Mouse (Mus musculus) layer of hippocampus, adult 9-10 months (tissue): ENCODE data around the gene Polr2m.
"Not testable (repeated sequence)": the region's sequence is repeated elsewhere in the genome, so short reads cannot be mapped to it uniquely, and the experiment has no call there.

Experiments
- DNase-seq: peaks from one replicate; pipeline ENCODE4 v3.0.0; 2022; ENCODE audit warnings: low spot score

Gene Polr2m

DNA sequence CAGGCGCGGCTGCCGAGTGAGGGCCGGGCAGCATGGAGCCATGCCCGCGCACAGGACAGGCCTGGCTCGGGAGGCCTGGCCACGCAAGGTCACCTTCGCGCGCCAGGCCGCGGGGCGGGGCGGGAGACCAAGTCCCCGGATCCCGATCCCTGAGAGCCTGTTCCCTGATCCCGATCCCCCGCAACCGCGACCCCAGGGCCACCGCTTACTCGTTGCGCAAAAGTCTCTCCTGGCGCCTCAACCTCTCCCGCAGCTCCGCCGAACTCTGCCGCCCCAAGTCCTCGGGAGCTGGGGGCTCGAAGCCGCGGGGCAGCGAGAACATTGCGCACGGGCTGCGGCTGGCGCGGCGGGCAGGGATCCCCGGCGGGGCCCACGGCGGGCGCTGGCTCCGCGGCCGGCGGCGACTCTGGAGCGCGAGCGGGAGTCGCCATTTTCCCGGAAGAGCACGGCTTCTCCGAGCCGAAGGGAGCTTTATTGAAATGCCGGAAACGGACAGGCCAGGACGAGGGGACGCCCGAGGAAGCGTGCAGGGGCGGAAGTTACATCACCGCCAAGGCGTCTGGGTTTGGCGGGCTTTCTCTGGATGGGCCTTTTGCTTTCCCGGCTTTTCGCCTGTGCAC lies at the start of gene Polr2m:
Polr2m (minus strand) TSS at position 461 of the 620 bp plus-strand sequence.
- peak; percentile 82 for DNase-seq

DNA sequence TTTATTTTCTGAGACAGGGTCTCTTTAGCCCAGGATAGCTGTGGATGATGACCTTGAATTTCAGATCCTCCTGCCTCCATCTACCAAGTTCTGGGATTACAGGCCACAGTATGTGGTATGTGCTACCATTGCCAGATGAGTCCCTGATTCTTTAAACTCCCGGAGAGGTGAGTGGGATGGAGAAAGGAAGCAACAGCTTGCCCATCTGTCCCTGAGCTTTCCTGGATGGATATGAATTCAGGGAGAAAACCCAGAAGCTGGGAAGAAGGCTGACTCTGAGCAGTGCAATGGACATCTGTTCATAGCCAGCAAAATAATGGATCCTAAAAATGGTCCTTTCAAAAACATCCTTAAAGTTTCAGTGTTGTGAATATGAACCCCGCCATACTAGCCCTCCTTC lies 49.3 kb upstream of the Polr2m start:
- no peak for DNase-seq

DNA sequence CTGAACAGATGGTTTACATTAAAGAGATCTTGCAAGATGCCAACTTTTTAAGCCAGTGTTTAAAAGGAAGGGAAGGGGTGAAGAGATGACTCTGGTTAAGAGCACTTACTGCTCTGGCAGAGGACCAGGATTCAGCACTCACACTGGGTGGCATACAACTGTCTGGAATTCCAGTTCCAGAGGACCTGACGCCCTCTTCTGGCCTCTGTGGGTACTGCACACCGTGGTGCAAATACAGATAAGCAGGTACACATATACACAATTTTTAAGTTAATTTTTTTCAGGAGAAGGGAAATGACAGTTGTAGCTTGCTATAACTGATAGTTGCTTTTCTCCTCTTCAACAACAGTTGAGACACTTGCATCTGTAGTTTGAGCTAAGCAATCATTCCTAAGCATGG lies 44.2 kb upstream of the Polr2m start:
- DNase-seq: no peak

- DNase-seq: no peak
Observed at GRCm38 (mm10) chr9:71527438-71527837, 41.7 kb upstream of the Polr2m start.

- DNase-seq: no peak
Observed at GRCm38 (mm10) chr9:71523901-71524300, 38.2 kb upstream of the Polr2m start.

DNA sequence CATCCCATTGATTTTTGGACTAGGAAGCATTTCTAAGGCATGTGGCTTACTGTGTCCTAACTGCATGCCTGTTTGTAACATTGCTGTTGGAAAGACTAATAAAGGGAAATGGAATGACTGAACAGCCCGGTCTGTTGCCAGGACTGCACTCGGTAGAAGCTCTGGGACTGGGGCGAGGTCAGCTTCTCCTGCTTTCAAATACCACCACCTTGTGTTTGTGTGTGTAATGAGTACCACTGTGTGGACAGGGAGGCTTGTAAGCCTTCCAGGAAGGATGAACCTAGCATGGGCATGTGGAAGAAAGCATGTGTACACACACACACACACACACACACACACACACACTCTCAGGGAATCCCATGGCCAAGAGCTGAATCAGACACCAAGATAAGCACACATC lies 34.1 kb upstream of the Polr2m start:
- no peak for DNase-seq

GRCm38 (mm10) chr9:71517487-71517886 lies 31.8 kb upstream of the Polr2m start:
- DNase-seq: no peak

DNA sequence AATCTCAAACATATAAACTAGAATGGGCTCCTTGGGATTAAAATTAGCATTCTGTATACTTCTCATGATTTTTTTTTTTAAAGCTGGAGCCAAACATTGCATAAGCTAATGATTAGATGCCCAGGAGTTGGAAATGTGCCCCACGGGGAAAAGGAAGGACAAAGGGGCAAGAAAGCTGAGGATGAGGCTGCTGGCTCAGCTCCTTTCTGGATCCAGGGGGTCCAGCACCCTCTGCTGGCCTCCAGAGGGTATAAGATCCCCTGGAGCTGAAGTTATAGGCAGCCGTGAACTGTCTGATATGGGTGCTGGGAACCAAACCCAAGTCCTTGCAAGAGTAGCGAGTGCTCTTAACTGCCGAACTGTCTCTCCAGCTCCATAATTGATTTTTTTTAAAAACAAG lies 30.1 kb upstream of the Polr2m start:
- no peak for DNase-seq

- no peak for DNase-seq
Observed at GRCm38 (mm10) chr9:71513566-71513965, 27.8 kb upstream of the Polr2m start.

GRCm38 (mm10) chr9:71512899-71513298 lies 27.2 kb upstream of the Polr2m start:
- DNase-seq: no peak

- DNase-seq: no peak
Observed at GRCm38 (mm10) chr9:71498391-71499182, 12.9 kb upstream of the Polr2m start.

DNA sequence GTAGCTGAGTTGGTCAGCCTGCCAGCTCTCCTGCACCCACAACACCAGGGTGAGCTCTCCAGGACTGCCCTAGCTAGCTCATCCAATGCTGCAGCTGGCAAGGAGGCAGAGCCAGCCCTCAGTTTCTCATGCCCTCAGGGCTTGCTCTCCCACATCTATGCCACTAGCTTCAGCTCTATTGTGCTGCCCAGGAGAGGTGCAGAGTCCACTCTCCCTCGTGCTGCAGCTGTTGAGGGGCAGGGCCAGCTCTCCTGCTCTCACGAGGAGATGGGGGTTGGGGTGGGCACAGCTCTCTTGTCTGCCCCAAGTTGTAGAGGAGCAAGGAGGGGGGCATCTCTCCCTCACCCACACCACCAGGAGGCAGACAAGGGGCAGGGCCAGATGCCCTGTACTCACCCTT lies 10.9 kb upstream of the Polr2m start:
- DNase-seq: no peak

GRCm38 (mm10) chr9:71493771-71494170 lies 8.0 kb upstream of the Polr2m start:
- DNase-seq: no peak

- DNase-seq: no peak
Observed at GRCm38 (mm10) chr9:71492296-71493025, 6.7 kb upstream of the Polr2m start.

- no peak for DNase-seq
Observed at GRCm38 (mm10) chr9:71490076-71490475, 4.3 kb upstream of the Polr2m start.

DNA sequence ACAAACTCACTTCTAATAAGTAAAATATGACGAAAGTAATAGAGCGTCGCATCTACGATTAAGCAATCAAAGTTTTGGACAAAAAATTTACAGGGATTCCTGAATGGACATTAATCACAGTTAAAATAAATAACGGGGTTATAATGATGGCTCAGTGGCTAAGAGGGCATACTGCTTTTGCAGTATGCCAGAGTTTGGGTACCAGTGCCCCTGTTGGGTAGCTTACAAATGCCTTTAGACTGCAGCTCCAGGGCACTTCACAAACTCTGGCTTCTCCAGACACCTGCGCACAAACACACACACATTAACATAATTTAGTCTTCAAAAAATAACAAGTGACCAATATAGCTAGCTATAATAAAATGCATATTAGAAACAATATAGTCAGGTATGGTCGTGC lies 392 bp upstream of the Polr2m start:
- DNase-seq: no peak

GRCm38 (mm10) chr9:71484871-71485474 lies 762 bp downstream of the Polr2m start:
- no peak for DNase-seq

DNA sequence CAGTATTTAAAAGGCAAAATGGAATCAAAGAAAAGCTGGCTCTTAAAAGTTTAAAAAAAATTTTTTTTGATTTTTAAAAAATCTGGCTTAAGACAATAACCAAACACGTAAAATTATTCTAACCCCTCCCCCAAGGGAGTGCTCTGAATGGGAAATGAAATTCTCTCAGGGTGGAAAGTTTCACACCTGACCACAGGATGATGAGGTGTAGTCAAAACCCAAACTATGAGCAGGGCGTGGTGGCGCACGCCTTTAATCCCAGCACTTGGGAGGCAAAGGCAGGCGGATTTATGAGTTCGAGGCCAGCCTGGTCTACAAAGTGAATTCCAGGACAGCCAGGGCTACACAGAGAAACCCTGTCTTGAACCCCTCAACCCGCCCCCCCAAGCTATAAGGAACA lies 1.9 kb downstream of the Polr2m start:
- DNase-seq: not testable (repeated sequence)

DNA sequence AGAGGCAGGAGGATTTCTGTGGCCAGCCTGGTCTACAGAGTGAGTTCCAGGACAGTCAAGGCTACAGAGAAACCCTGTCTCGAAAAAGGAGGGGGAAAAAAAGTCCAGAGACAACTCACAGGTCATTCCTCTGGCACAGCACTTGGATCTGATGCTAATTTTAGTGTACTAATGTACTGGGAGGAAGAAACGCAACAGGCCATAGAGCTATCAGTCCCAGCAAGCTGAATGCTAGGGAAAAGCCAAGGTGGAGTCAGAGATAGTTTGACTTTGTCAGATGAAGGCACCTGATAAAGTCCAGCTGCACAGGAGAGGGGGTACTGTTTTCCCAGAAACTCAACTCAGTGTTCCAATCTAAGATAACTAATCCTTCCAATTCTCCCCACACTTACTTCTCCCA lies 5.4 kb downstream of the Polr2m start:
- no peak for DNase-seq

DNA sequence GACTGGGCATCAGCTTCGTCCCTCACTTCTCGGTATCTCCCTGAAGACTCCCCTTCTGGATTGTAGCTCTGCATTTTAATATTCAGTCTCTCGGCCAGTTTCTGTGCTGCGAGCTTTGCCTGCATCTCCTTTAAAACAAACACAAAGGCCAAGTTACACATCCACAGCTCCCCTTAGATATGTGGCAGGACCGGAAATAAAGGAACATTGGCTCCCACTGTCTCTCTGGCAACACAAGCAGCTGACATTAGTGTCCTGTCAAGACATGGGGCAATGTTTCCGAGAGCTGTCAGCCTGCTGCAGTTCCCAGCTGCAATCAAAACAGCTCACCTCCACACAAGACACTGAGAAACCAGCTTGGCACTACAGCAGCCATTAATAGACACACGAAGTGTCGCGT lies 6.3 kb downstream of the Polr2m start:
- DNase-seq: no peak

DNA sequence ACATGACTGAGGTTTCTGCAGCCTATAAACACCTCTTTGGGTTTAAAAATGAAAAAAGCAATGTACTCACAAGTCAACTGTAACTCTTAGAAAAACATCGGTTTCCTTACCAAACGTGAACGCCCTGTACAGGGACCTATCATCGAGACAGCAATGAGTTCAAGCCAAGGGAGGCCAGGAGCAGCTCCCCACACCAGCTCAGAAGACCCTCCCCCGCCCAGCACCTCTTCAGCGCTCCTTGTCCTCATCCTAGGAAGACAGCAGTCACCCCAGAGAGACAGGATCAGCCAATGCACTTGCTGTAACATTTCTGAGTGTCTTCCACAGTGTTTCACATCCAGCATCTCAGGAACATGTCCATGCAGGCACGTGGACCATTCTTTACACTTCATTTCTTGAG lies 7.1 kb downstream of the Polr2m start:
- no peak for DNase-seq

- no peak for DNase-seq
Observed at GRCm38 (mm10) chr9:71476601-71477000, 9.1 kb downstream of the Polr2m start.

DNA sequence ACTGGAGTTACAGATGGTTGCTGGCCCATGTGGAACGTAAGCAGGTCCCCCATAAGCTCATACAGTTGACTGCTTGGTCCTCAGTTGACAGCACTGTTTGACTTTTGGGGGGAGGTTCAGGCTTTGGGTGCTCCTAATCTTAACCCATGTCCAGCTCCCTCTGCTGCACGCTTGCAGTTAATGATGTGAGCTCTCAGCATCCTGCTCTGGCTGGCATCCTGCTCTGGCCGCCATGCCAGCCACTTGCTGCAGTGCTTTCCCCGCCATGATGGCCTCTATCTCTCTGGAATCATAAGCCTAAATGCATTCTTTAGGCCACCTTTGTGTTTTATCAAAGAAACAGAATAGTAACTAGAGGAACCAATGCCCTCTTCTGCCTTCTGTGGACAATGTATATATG lies 10.2 kb downstream of the Polr2m start:
- DNase-seq: no peak
